Mouse (Mus musculus) frontal cortex, postnatal 14 days (tissue): ENCODE measurements around the gene Rgs8.
A peak's percentile ranks its signal among the peaks of the same experiment; 100 is the strongest.

Experiments
- DNase-seq, 2 experiments: peaks; one replicate each; pipeline ENCODE4 v3.0.0; 2022; ENCODE audit warnings: low spot score in 2 of 2

Rgs8 gene

GRCm38 (mm10) chr1:153704174-153704573 lies 51.3 kb downstream of the Rgs8 start:
- no peak for DNase-seq

- no peak for DNase-seq
Observed at GRCm38 (mm10) chr1:153704996-153705395, 52.2 kb downstream of the Rgs8 start.

- no peak for DNase-seq
Observed at GRCm38 (mm10) chr1:153708626-153709025, 55.8 kb downstream of the Rgs8 start.

GRCm38 (mm10) chr1:153709451-153709850 lies 56.6 kb downstream of the Rgs8 start:
- no peak for DNase-seq

GRCm38 (mm10) chr1:153711544-153712262 lies 58.9 kb downstream of the Rgs8 start:
- no peak for DNase-seq

GRCm38 (mm10) chr1:153712633-153713032 lies 59.8 kb downstream of the Rgs8 start:
- no peak for DNase-seq

- DNase-seq: no peak
Observed at GRCm38 (mm10) chr1:153717990-153718389, 65.2 kb downstream of the Rgs8 start.

- no peak for DNase-seq
Observed at GRCm38 (mm10) chr1:153720935-153721334, 68.1 kb downstream of the Rgs8 start.

GRCm38 (mm10) chr1:153721565-153722310 lies 68.9 kb downstream of the Rgs8 start:
- no peak for DNase-seq

GRCm38 (mm10) chr1:153723426-153723825 lies 70.6 kb downstream of the Rgs8 start:
- no peak for DNase-seq

GRCm38 (mm10) chr1:153726636-153727035 lies 73.8 kb downstream of the Rgs8 start:
- DNase-seq: no peak

- no peak for DNase-seq
Observed at GRCm38 (mm10) chr1:153729806-153730205, 77.0 kb downstream of the Rgs8 start.

GRCm38 (mm10) chr1:153730671-153731070 lies 77.8 kb downstream of the Rgs8 start:
- DNase-seq: no peak

GRCm38 (mm10) chr1:153733181-153733580 lies 80.4 kb downstream of the Rgs8 start:
- DNase-seq: no peak

- DNase-seq: no peak
Observed at GRCm38 (mm10) chr1:153734866-153735265, 82.0 kb downstream of the Rgs8 start.

GRCm38 (mm10) chr1:153736096-153736495 lies 83.3 kb downstream of the Rgs8 start:
- no peak for DNase-seq

GRCm38 (mm10) chr1:153737101-153738085 lies 84.6 kb downstream of the Rgs8 start:
- DNase-seq: no peak

- DNase-seq: no peak
Observed at GRCm38 (mm10) chr1:153739437-153740015, 86.7 kb downstream of the Rgs8 start.

- peak in 1 of 2 experiments; percentile 54 for DNase-seq
Observed at GRCm38 (mm10) chr1:153740145-153740544, 87.3 kb downstream of the Rgs8 start, which contains the start of gene Rgs16. Gene Rgs16 (plus strand): TSS chr1:153740349.

GRCm38 (mm10) chr1:153740775-153741400 lies 88.1 kb downstream of the Rgs8 start:
- no peak for DNase-seq
